Mouse (Mus musculus) neural tube, embryonic 11.5 days (tissue): ENCODE data around the gene Zfand5. TPM values are rescaled to one million over a fixed set of nuclear protein-coding genes. Genes with fewer than 3 reads are reported as not detected.
A peak's percentile ranks its signal among the peaks of the same experiment; 100 is the strongest.

Source experiments
- ATAC-seq: fragments of 200-750 bp; cut with Nextera tagmentation; 2 replicates; pipeline ENCODE4 v1.8.0; 2017; ENCODE audit warnings: moderate number of reproducible peaks, mild to moderate bottlenecking, moderate TSS enrichment, moderate library complexity; ENCODE audit not compliant: insufficient read depth, low FRiP score, low TSS enrichment
- DNase-seq: peaks from one replicate; pipeline ENCODE4 v3.0.0-alpha.2; 2015; ENCODE audit warnings: low spot score
- H3K27ac ChIP-seq: fragments of 300-500 bp; sonication (generic); 2 replicates; pipeline ENCODE4 v1.5.1; 2014; ENCODE audit warnings: low read depth, mild to moderate bottlenecking, low read length
- H3K27me3 ChIP-seq: fragments of 300-500 bp; sonication (generic); 2 replicates; pipeline ENCODE4 v1.6.1; 2014; ENCODE audit warnings: mild to moderate bottlenecking, low read length, mixed read lengths; ENCODE audit not compliant: control insufficient read depth, insufficient read depth
- H3K36me3 ChIP-seq: fragments of 300-500 bp; sonication (generic); 2 replicates; pipeline ENCODE4 v1.6.1; 2014; ENCODE audit warnings: mild to moderate bottlenecking, low read length, moderate library complexity, mixed read lengths; ENCODE audit not compliant: control insufficient read depth, insufficient read depth
- H3K4me1 ChIP-seq: fragments of 300-500 bp; sonication (generic); 2 replicates; pipeline ENCODE4 v1.6.1; 2014; ENCODE audit warnings: low read length, mixed read lengths; ENCODE audit not compliant: control insufficient read depth, insufficient read depth
- H3K4me2 ChIP-seq: fragments of 300-500 bp; sonication (generic); 2 replicates; pipeline ENCODE4 v1.6.1; 2014; ENCODE audit warnings: low read depth, mild to moderate bottlenecking, moderate library complexity
- H3K4me3 ChIP-seq: fragments of 300-500 bp; sonication (generic); 2 replicates; pipeline ENCODE4 v1.5.1; 2014; ENCODE audit warnings: low read depth, low read length
- H3K9ac ChIP-seq: fragments of 300-500 bp; sonication (generic); 2 replicates; pipeline ENCODE4 v1.6.1; 2014; ENCODE audit warnings: mild to moderate bottlenecking, low read length
- H3K9me3 ChIP-seq: fragments of 300-500 bp; sonication (generic); 2 replicates; pipeline ENCODE4 v1.6.1; 2016; ENCODE audit warnings: low read length; ENCODE audit not compliant: control insufficient read depth
- WGBS: fragments of 180-500 bp; shearing (Covaris S2); extraction: QIAGEN DNeasy Blood & Tissue Kit; methylation state at CpG from one replicate; pipeline ENCODE4 v1.1.7; 2014; 5-methylcytosine and 5-hydroxymethylcytosine counted together
- polyA plus RNA-seq: library from polyadenylated mRNA; unstranded; fragments of >200 nt; fragmentation: Nextera tagmentation; extraction: Ambion mirVana; gene quantifications from 2 replicates; pipeline ENCODE4 v1.2.1, GENCODE M21; 2014

The Zfand5 gene
- polyA plus RNA-seq, 1 experiment from 2014 or later = 199 TPM

- Histone ChIP-seq H3K27ac (peak overlapping the region; percentile 100), H3K27me3 (no peaks in the 10 kb centered on the region), H3K9me3 (no peaks in the 10 kb centered on the region), H3K4me1 (peaks cover 8% of the 10 kb centered on the region), H3K36me3 (no peaks in the 10 kb centered on the region), H3K4me3 (peak overlapping the region; percentile 96), H3K9ac (peak overlapping the region; percentile 100), H3K4me2 (peak overlapping the region; percentile 32)
- DNase-seq (peak; percentile 73), ATAC-seq (peak; percentile 52)
- WGBS = under 1% methylated on average over 62 of the region's 66 CpGs
These were observed 692 bp downstream of the Zfand5 start for GRCm38 (mm10) chr19:21272655-21273284.

DNA sequence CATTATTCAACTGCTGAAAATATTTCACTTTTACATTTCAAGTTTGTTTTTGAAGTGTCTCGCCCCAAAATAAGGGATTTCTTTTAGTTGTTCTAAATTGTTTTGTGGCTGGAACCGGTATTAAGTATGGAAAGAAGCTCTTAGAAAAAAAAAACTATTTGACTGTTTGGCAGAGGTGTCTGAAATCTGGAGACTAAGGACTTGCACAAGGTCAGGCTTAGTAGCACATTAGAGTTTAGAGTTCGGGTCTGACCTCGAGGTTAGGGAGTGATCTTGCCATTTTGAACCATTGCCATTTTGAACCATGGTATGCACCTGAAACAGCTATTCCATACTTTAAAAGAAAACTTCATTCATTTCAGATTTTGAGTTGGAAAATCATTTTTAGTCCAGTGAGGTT, 1.4 kb downstream of the Zfand5 start:
- H3K4me3 ChIP-seq = peak overlapping the region; percentile 96
- no peaks in the 10 kb centered on the region for H3K27me3 ChIP-seq
- DNase-seq = no peak
- ATAC-seq = no peak
- H3K4me2 ChIP-seq = peak overlapping the region; percentile 62
- H3K4me1 ChIP-seq = peaks cover 8% of the 10 kb centered on the region
- no peak overlapping the region for H3K27ac ChIP-seq
- no peaks in the 10 kb centered on the region for H3K36me3 ChIP-seq
- 1% methylated on average over 4 of the region's 4 CpGs for WGBS
- H3K9ac ChIP-seq = peak overlapping the region; percentile 56
- no peaks in the 10 kb centered on the region for H3K9me3 ChIP-seq

DNA sequence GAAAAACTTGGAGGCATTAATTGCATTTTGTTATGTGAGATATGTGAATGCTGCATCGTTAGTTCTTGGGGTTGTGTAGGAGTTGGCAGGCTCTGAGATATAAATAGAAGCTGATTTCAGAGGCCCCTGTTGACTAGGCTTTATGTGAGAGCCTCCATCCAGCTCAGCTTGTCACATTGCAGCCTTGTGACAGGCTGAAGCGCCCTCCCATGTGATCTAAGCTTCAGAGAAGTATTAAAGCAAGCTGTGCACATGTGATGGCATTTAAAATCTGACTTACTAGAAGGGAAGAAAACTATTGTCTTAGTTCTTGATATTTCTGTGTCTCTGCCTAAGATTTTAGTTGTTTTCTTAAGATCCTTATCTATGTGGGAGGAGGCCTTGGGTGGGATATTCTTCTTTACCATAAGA, 2.1 kb downstream of the Zfand5 start:
- Histone ChIP-seq H3K27ac (no peak overlapping the region), H3K4me2 (peak overlapping the region; percentile 62), H3K4me3 (peak overlapping the region; percentile 96), H3K27me3 (no peaks in the 10 kb centered on the region), H3K36me3 (no peaks in the 10 kb centered on the region), H3K4me1 (peaks cover 8% of the 10 kb centered on the region), H3K9me3 (no peaks in the 10 kb centered on the region), H3K9ac (peak overlapping the region; percentile 56)
- DNase-seq = peak; percentile 48
- WGBS = 3% methylated on average over 2 of the region's 2 CpGs
- ATAC-seq = no peak

- no peak for ATAC-seq
- WGBS = 42% methylated on average over 3 of the region's 3 CpGs
- peaks cover 8% of the 10 kb centered on the region for H3K4me1 ChIP-seq
- no peaks in the 10 kb centered on the region for H3K27me3 ChIP-seq
- peak overlapping the region; percentile 96 for H3K4me3 ChIP-seq
- no peak overlapping the region for H3K27ac ChIP-seq
- peak overlapping the region; percentile 62 for H3K4me2 ChIP-seq
- H3K36me3 ChIP-seq = no peaks in the 10 kb centered on the region; the same call in 1 of the 2 replicates
- H3K9me3 ChIP-seq = no peaks in the 10 kb centered on the region
- H3K9ac ChIP-seq = no peak overlapping the region; the same call in 1 of the 2 replicates
- DNase-seq = no peak
These were observed 2.6 kb downstream of the Zfand5 start for GRCm38 (mm10) chr19:21274714-21275113.

- H3K4me2 ChIP-seq = no peak overlapping the region
- no peak overlapping the region for H3K27ac ChIP-seq
- peaks cover 3% of the 10 kb centered on the region; the same call in 1 of the 2 replicates for H3K4me1 ChIP-seq
- ATAC-seq = no peak
- H3K9me3 ChIP-seq = no peaks in the 10 kb centered on the region
- no peak overlapping the region for H3K9ac ChIP-seq
- H3K27me3 ChIP-seq = no peaks in the 10 kb centered on the region
- DNase-seq = no peak
- H3K36me3 ChIP-seq = peaks cover 3% of the 10 kb centered on the region; the same call in 1 of the 2 replicates
- H3K4me3 ChIP-seq = no peak overlapping the region
These were observed 4.2 kb downstream of the Zfand5 start for GRCm38 (mm10) chr19:21276317-21276716.

DNA sequence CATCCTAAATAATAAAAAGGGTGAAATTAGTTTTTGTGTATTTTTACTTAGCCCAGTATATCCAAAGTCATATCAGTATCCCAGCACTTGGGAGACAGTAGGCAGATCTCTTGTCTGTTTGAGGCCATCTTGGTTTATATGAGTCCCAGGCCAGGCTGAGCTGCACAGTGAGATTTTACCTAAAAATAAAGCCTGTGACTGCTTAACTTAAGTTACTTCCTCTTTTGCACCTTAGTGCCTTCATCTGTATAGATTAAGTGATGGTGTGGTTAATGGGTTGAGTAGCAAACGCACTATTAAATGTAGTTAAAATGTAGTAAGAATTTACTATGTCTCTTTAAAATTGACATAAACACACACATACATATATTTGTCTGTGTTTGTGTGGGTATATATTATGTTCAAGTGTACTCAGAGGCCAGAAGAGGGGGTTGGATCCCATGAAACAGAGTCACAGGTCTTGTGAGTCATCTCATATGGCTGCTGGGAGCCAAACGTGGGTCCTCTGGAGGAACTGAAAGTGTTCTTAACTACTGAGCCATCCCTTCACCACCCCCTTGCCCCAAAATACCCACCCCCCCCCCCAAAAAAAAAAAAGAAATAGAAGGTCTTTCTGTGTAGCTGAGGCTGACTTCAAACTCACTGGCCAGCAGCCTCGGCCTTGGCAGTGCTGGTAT, 14.5 kb downstream of the Zfand5 start:
- Histone ChIP-seq H3K9ac (no peak overlapping the region), H3K36me3 (no peaks in the 10 kb centered on the region), H3K9me3 (no peaks in the 10 kb centered on the region; the same call in 1 of the 2 replicates), H3K27ac (no peak overlapping the region), H3K4me1 (no peaks in the 10 kb centered on the region), H3K4me2 (no peak overlapping the region), H3K27me3 (no peaks in the 10 kb centered on the region), H3K4me3 (no peak overlapping the region)
- ATAC-seq (no peak), DNase-seq (no peak)
- WGBS = 85% methylated on average over 3 of the region's 3 CpGs

DNA sequence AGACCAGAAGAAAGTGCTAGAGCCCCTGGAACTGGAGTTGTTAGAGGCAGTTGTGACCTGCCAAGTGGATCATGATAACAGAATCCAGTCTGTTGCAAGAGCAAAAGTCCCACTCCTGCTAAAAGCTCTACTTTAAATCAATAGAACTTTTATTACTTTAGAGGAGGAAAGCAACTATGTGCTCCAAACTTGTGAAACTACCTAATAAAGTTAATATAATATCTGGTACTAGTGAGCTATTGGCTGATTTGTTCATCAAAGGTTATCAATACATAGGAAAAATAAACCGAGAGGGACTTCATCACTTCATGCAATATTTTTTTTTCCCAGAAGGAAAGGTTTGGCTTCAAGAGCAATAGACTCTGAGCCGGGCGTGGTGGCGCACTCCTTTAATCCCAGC, 25.3 kb downstream of the Zfand5 start:
- ATAC-seq (no peak), DNase-seq (no peak)
- no peak overlapping the region for H3K9ac ChIP-seq
- H3K36me3 ChIP-seq = no peaks in the 10 kb centered on the region
- H3K27me3 ChIP-seq = no peaks in the 10 kb centered on the region
- H3K4me2 ChIP-seq = no peak overlapping the region
- H3K9me3 ChIP-seq = no peaks in the 10 kb centered on the region
- WGBS = 96% methylated on average over 4 of the region's 4 CpGs
- no peak overlapping the region for H3K27ac ChIP-seq
- no peak overlapping the region for H3K4me3 ChIP-seq
- H3K4me1 ChIP-seq = no peaks in the 10 kb centered on the region

GRCm38 (mm10) chr19:21301787-21302186, 29.7 kb downstream of the Zfand5 start:
- H3K9me3 ChIP-seq = no peaks in the 10 kb centered on the region
- WGBS = 72% methylated on average over 3 of the region's 3 CpGs
- no peak overlapping the region for H3K27ac ChIP-seq
- no peak overlapping the region for H3K4me3 ChIP-seq
- H3K27me3 ChIP-seq = no peaks in the 10 kb centered on the region
- DNase-seq (no peak), ATAC-seq (no peak)
- H3K4me1 ChIP-seq = no peaks in the 10 kb centered on the region
- no peak overlapping the region for H3K9ac ChIP-seq
- H3K4me2 ChIP-seq = no peak overlapping the region
- H3K36me3 ChIP-seq = no peaks in the 10 kb centered on the region

DNA sequence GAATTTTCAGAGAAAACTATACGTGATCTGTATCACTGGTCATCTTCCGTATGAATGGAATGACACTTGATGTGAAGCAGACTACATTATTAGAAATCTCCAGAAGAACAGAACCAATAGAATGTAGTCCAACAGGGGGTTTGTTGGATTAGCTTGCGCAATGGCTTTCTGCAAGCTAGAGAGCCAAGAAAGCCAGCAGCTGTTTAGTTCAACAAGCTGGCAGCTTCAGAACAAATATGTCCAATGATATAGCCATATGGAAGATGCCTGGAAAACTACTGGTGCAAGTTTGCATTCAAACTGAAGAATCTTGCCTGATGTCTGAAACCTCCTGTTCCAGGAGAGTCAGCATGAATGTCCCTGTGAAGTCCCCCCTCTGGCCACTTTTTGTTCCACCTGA, 35.7 kb downstream of the Zfand5 start:
- Histone ChIP-seq H3K9ac (no peak overlapping the region), H3K4me2 (no peak overlapping the region), H3K27me3 (no peaks in the 10 kb centered on the region), H3K9me3 (no peaks in the 10 kb centered on the region), H3K36me3 (no peaks in the 10 kb centered on the region), H3K27ac (no peak overlapping the region), H3K4me1 (no peaks in the 10 kb centered on the region), H3K4me3 (no peak overlapping the region)
- DNase-seq (no peak), ATAC-seq (no peak)
- 96% methylated on average over 3 of the region's 3 CpGs for WGBS
